Mouse (Mus musculus) olfactory bulb, adult 2 months (tissue): ENCODE data around the gene Stard8. TPM values are rescaled to one million over a fixed set of nuclear protein-coding genes. Genes with fewer than 3 reads are reported as not detected.
"Not testable (repeated sequence)": the region's sequence is repeated elsewhere in the genome, so short reads cannot be mapped to it uniquely, and the experiment has no call there.

Source experiments
- H3K27ac ChIP-seq: fragments of 200-500 bp; 2 replicates; pipeline ENCODE4 v1.5.1; 2012; ENCODE audit warnings: low read depth, low read length; ENCODE audit not compliant: insufficient read depth
- H3K4me1 ChIP-seq: fragments of 200-500 bp; 2 replicates; pipeline ENCODE4 v1.6.1; 2012; ENCODE audit warnings: low read length; ENCODE audit not compliant: control insufficient read depth, insufficient read depth
- H3K4me3 ChIP-seq: fragments of 200-500 bp; 2 replicates; pipeline ENCODE4 v1.5.1; 2012; ENCODE audit warnings: mild to moderate bottlenecking, low read depth, low read length, moderate library complexity; ENCODE audit not compliant: insufficient read depth
- CTCF ChIP-seq: fragments of 200-500 bp; IDR thresholded peaks from 2 replicates; pipeline ENCODE4 v1.5.1; 2012; ENCODE audit warnings: low read depth, mild to moderate bottlenecking, low read length, moderate library complexity; ENCODE audit not compliant: insufficient read depth
- POLR2A ChIP-seq: fragments of 200-500 bp; IDR thresholded peaks from 2 replicates; pipeline ENCODE4 v1.6.1; 2012; ENCODE audit warnings: mild to moderate bottlenecking, low read depth, low read length, moderate library complexity; ENCODE audit not compliant: insufficient read depth
- WGBS: fragments of 180-500 bp; shearing (Covaris S2); methylation state at CpG from one replicate; pipeline ENCODE4 v1.1.7; 2018; 5-methylcytosine and 5-hydroxymethylcytosine counted together
- polyA plus RNA-seq: library from polyadenylated mRNA; stranded (reverse); fragments of >200 nt; gene quantifications from 2 replicates; pipeline ENCODE4 v1.2.4, GENCODE M21; 2012; ENCODE audit warnings: low replicate concordance; ENCODE audit not compliant: missing spikeins, insufficient read depth, insufficient read length

Gene Stard8
- polyA plus RNA-seq, 1 experiment, result not detected

- WGBS, result 70% methylated on average over 4 of the region's 4 CpGs
- Histone ChIP-seq H3K27ac (no peak overlapping the region), H3K4me1 (peaks cover 3% of the 10 kb centered on the region; the same call in 1 of the 2 replicates), H3K4me3 (no peak overlapping the region)
- TF ChIP-seq POLR2A (no peak), CTCF (no peak)
Observed at GRCm38 (mm10) chrX:99076460-99076859, 73.4 kb downstream of the Stard8 start.

- H3K4me3 ChIP-seq, H3K27ac ChIP-seq, H3K4me1 ChIP-seq: not testable (repeated sequence)
- whole genome bisulfite sequencing, result 90% methylated on average over 5 of the region's 7 CpGs
Observed at GRCm38 (mm10) chrX:99078374-99078892, 75.4 kb downstream of the Stard8 start.

- 80% methylated on average over 2 of the region's 2 CpGs for WGBS
- H3K27ac ChIP-seq, result no peak overlapping the region
- TF ChIP-seq POLR2A, result no peak
- TF ChIP-seq CTCF, result no peak
- H3K4me3 ChIP-seq, result no peak overlapping the region
- H3K4me1 ChIP-seq, result no peaks in the 10 kb centered on the region
Observed at GRCm38 (mm10) chrX:99092704-99093103, 89.7 kb downstream of the Stard8 start.

- H3K4me3 ChIP-seq, H3K27ac ChIP-seq, H3K4me1 ChIP-seq: not testable (repeated sequence)
- 83% methylated on average over 7 of the region's 10 CpGs for WGBS
Observed at GRCm38 (mm10) chrX:99111088-99111724, 108.2 kb downstream of the Stard8 start.

- no peaks in the 10 kb centered on the region for H3K4me1 ChIP-seq
- H3K4me3 ChIP-seq, result no peak overlapping the region
- TF ChIP-seq POLR2A (no peak), CTCF (no peak)
- no peak overlapping the region for H3K27ac ChIP-seq
- WGBS, result 88% methylated on average over 5 of the region's 5 CpGs
Observed at GRCm38 (mm10) chrX:99119510-99119909, 116.5 kb downstream of the Stard8 start.

Other genes starting within 250 kb of the Stard8 start
- gene Ophn1, start 112.2 kb upstream of the Stard8 start, polyA plus RNA-seq, result not detected in 2 replicates
- gene Yipf6, start 66.9 kb upstream of the Stard8 start, polyA plus RNA-seq, result not detected in 2 replicates
- not detected in 2 replicates for gene Efnb1, start 132.9 kb downstream of the Stard8 start, polyA plus RNA-seq